Mouse (Mus musculus): Measurements from ENCODE around the gene Nfu1. TPM values are rescaled to one million over a fixed set of nuclear protein-coding genes. Genes with fewer than 3 reads are reported as not detected.

Gene Nfu1
- polyA plus RNA-seq, 1 experiment from 2014 or later = 76.6 TPM

GRCm38 (mm10) chr6:86996629-86997307, 12.3 kb upstream of the Nfu1 start:
- H3K27ac ChIP-seq (replicated peaks) = no peak overlapping the region
- TF ChIP-seq EP300 (optimal IDR thresholded peaks at IDR 0.05) (no peak), CTCF (IDR thresholded peaks at IDR 0.05; ENCODE audit: low read depth) (no peak)
- 73% methylated on average over 5 of the region's 5 CpGs for WGBS
- H3K4me1 ChIP-seq (replicated peaks; ENCODE audit: control insufficient read depth, insufficient read depth) = no peaks in the 10 kb centered on the region
- no peak overlapping the region for H3K4me3 ChIP-seq (ENCODE audit: low read depth, low read length)
- H3K36me3 ChIP-seq (ENCODE audit: control insufficient read depth, insufficient read depth, low read length) = peaks cover 2% of the 10 kb centered on the region; the same call in 1 of the 2 replicates
- no peaks in the 10 kb centered on the region for H3K9me3 ChIP-seq (ENCODE audit: control insufficient read depth, low read length)
- H3K27me3 ChIP-seq (ENCODE audit: control insufficient read depth, insufficient read depth, low read length) = no peaks in the 10 kb centered on the region
- no peak overlapping the region for H3K9ac ChIP-seq (ENCODE audit: low read length)
- ATAC-seq (ENCODE audit: low FRiP score, low TSS enrichment) = no peak; the same call in 1 of the 2 replicates
- DNase-seq (ENCODE audit: low spot score) = no peak
- no peak overlapping the region for H3K4me2 ChIP-seq (replicated peaks; ENCODE audit: low read depth)

GRCm38 (mm10) chr6:86997360-86997759, 11.7 kb upstream of the Nfu1 start:
- no peak for ATAC-seq (ENCODE audit: low FRiP score, low TSS enrichment)
- H3K27me3 ChIP-seq (ENCODE audit: control insufficient read depth, insufficient read depth, low read length) = no peaks in the 10 kb centered on the region
- WGBS = 94% methylated on average over 6 of the region's 6 CpGs
- no peaks in the 10 kb centered on the region for H3K4me1 ChIP-seq (replicated peaks; ENCODE audit: control insufficient read depth, insufficient read depth)
- peaks cover 2% of the 10 kb centered on the region; the same call in 1 of the 2 replicates for H3K36me3 ChIP-seq (ENCODE audit: control insufficient read depth, insufficient read depth, low read length)
- H3K9ac ChIP-seq (ENCODE audit: low read length) = no peak overlapping the region
- no peak overlapping the region for H3K4me2 ChIP-seq (replicated peaks; ENCODE audit: low read depth)
- H3K4me3 ChIP-seq (ENCODE audit: low read depth, low read length) = no peak overlapping the region
- no peaks in the 10 kb centered on the region for H3K9me3 ChIP-seq (ENCODE audit: control insufficient read depth, low read length)
- no peak overlapping the region for H3K27ac ChIP-seq (replicated peaks)
- TF ChIP-seq CTCF (IDR thresholded peaks at IDR 0.05; ENCODE audit: low read depth) (no peak), EP300 (optimal IDR thresholded peaks at IDR 0.05) (no peak)
- no peak for DNase-seq (ENCODE audit: low spot score)

- Histone ChIP-seq H3K27me3 (ENCODE audit: control insufficient read depth, insufficient read depth, low read length) (no peaks in the 10 kb centered on the region), H3K9me3 (ENCODE audit: control insufficient read depth, low read length) (no peaks in the 10 kb centered on the region), H3K36me3 (ENCODE audit: control insufficient read depth, insufficient read depth, low read length) (peaks cover 2% of the 10 kb centered on the region; the same call in 1 of the 2 replicates), H3K4me1 (replicated peaks; ENCODE audit: control insufficient read depth, insufficient read depth) (no peaks in the 10 kb centered on the region), H3K4me3 (ENCODE audit: low read depth, low read length) (no peak overlapping the region), H3K4me2 (replicated peaks; ENCODE audit: low read depth) (no peak overlapping the region), H3K9ac (ENCODE audit: low read length) (no peak overlapping the region), H3K27ac (replicated peaks) (peak overlapping the region; percentile 56; the same call in 1 of the 2 replicates)
- 83% methylated on average over 6 of the region's 6 CpGs for WGBS
- no peak for TF ChIP-seq CTCF (IDR thresholded peaks at IDR 0.05; ENCODE audit: low read depth)
- TF ChIP-seq EP300 (optimal IDR thresholded peaks at IDR 0.05) = no peak
- ATAC-seq (ENCODE audit: low FRiP score, low TSS enrichment) = no peak
- DNase-seq (ENCODE audit: low spot score) = no peak
These were observed 7.0 kb upstream of the Nfu1 start for GRCm38 (mm10) chr6:87001995-87002394.

- no peak for TF ChIP-seq EP300 (optimal IDR thresholded peaks at IDR 0.05)
- peak; percentile 96 for TF ChIP-seq CTCF (IDR thresholded peaks at IDR 0.05; ENCODE audit: low read depth)
- ATAC-seq (ENCODE audit: low FRiP score, low TSS enrichment) (peak; percentile 77), DNase-seq (ENCODE audit: low spot score) (peak; percentile 80)
- no peak overlapping the region for H3K9ac ChIP-seq (ENCODE audit: low read length)
- peak overlapping the region; percentile 36 for H3K4me2 ChIP-seq (replicated peaks; ENCODE audit: low read depth)
- H3K4me3 ChIP-seq (ENCODE audit: low read depth, low read length) = no peak overlapping the region
- H3K36me3 ChIP-seq (ENCODE audit: control insufficient read depth, insufficient read depth, low read length) = peaks cover under 1% of the 10 kb centered on the region; the same call in 1 of the 2 replicates
- no peaks in the 10 kb centered on the region for H3K27me3 ChIP-seq (ENCODE audit: control insufficient read depth, insufficient read depth, low read length)
- no peaks in the 10 kb centered on the region for H3K9me3 ChIP-seq (ENCODE audit: control insufficient read depth, low read length)
- H3K27ac ChIP-seq (replicated peaks) = no peak overlapping the region; the same call in 1 of the 2 replicates
- WGBS = 29% methylated on average over 8 of the region's 8 CpGs
- H3K4me1 ChIP-seq (replicated peaks; ENCODE audit: control insufficient read depth, insufficient read depth) = no peaks in the 10 kb centered on the region
These were observed 6.4 kb upstream of the Nfu1 start for GRCm38 (mm10) chr6:87002521-87003055.

- 69% methylated on average over 2 of the region's 2 CpGs for WGBS
- Histone ChIP-seq H3K36me3 (ENCODE audit: control insufficient read depth, insufficient read depth, low read length) (no peaks in the 10 kb centered on the region; the same call in 1 of the 2 replicates), H3K27me3 (ENCODE audit: control insufficient read depth, insufficient read depth, low read length) (no peaks in the 10 kb centered on the region), H3K4me1 (replicated peaks; ENCODE audit: control insufficient read depth, insufficient read depth) (no peaks in the 10 kb centered on the region), H3K9ac (ENCODE audit: low read length) (no peak overlapping the region), H3K4me3 (ENCODE audit: low read depth, low read length) (no peak overlapping the region), H3K27ac (replicated peaks) (no peak overlapping the region), H3K4me2 (replicated peaks; ENCODE audit: low read depth) (no peak overlapping the region), H3K9me3 (ENCODE audit: control insufficient read depth, low read length) (no peaks in the 10 kb centered on the region)
- TF ChIP-seq CTCF (IDR thresholded peaks at IDR 0.05; ENCODE audit: low read depth) (no peak), EP300 (optimal IDR thresholded peaks at IDR 0.05) (no peak)
- ATAC-seq (ENCODE audit: low FRiP score, low TSS enrichment) (no peak), DNase-seq (ENCODE audit: low spot score) (no peak)
These were observed 4.9 kb upstream of the Nfu1 start for GRCm38 (mm10) chr6:87004099-87004498.

GRCm38 (mm10) chr6:87005577-87005976, 3.5 kb upstream of the Nfu1 start:
- Histone ChIP-seq H3K9ac (ENCODE audit: low read length) (no peak overlapping the region), H3K4me3 (ENCODE audit: low read depth, low read length) (no peak overlapping the region), H3K27ac (replicated peaks) (no peak overlapping the region), H3K4me1 (replicated peaks; ENCODE audit: control insufficient read depth, insufficient read depth) (no peaks in the 10 kb centered on the region), H3K36me3 (ENCODE audit: control insufficient read depth, insufficient read depth, low read length) (no peaks in the 10 kb centered on the region), H3K9me3 (ENCODE audit: control insufficient read depth, low read length) (no peaks in the 10 kb centered on the region), H3K27me3 (ENCODE audit: control insufficient read depth, insufficient read depth, low read length) (no peaks in the 10 kb centered on the region), H3K4me2 (replicated peaks; ENCODE audit: low read depth) (no peak overlapping the region)
- ATAC-seq (ENCODE audit: low FRiP score, low TSS enrichment) (no peak), DNase-seq (ENCODE audit: low spot score) (no peak)
- TF ChIP-seq EP300 (optimal IDR thresholded peaks at IDR 0.05) = no peak

Data from stomach, postnatal 0 days (tissue).